Mouse (Mus musculus) CH12.LX (cell line): ENCODE results near the gene C2. TPM values are rescaled to one million over a fixed set of nuclear protein-coding genes. Genes with fewer than 3 reads are reported as not detected.

Experiments used
- DNase-seq: peaks from one replicate; pipeline ENCODE4 v3.0.0-alpha.2; 2013; ENCODE audit errors: extremely low read depth
- H3K27ac ChIP-seq: 2 replicates; pipeline ENCODE4 v1.5.1; 2012; ENCODE audit warnings: low read depth, mild to moderate bottlenecking, control low read depth, moderate library complexity; ENCODE audit not compliant: insufficient read depth
- H3K27me3 ChIP-seq: replicated peaks from 2 replicates; pipeline ENCODE3; 2012; ENCODE audit warnings: inconsistent platforms
- H3K36me3 ChIP-seq, 2 experiments: replicated peaks in 1 of 2; 2 replicates each; pipeline versions ENCODE3 to v1.6.1; 2012; ENCODE audit warnings: inconsistent platforms in 1 of 2, low read length in 1 of 2, mild to moderate bottlenecking in 1 of 2, mixed read lengths in 1 of 2, moderate library complexity in 1 of 2; ENCODE audit not compliant: control insufficient read depth in 1 of 2, insufficient read depth in 1 of 2
- H3K4me1 ChIP-seq, 2 experiments: 2 replicates each; pipeline ENCODE4 v1.6.1; 2012; ENCODE audit warnings: inconsistent platforms in 1 of 2, moderate library complexity in 1 of 2; ENCODE audit not compliant: insufficient read depth in 2 of 2, control insufficient read depth in 1 of 2
- H3K4me2 ChIP-seq: 2 replicates; pipeline ENCODE4 v1.6.1; 2012; ENCODE audit warnings: low read depth, mild to moderate bottlenecking, control low read depth; ENCODE audit not compliant: poor library complexity, insufficient read depth, severe bottlenecking
- H3K4me3 ChIP-seq, 3 experiments: fragments of 150-350 bp in 1 of 3; sonication (generic) in 1 of 3; replicated peaks in 1 of 3; 2 replicates each; pipeline versions ENCODE3 to v1.5.1; 2011 to 2012; ENCODE audit warnings: low read depth in 2 of 3, low read length in 2 of 3, mild to moderate bottlenecking in 2 of 3, moderate library complexity in 2 of 3, control low read depth in 1 of 3, improper control_type of control experiment in 1 of 3, inconsistent platforms in 1 of 3, mixed read lengths in 1 of 3; ENCODE audit not compliant: poor library complexity in 1 of 3
- H3K79me2 ChIP-seq: replicated peaks from 2 replicates; pipeline ENCODE4 v1.6.1; 2012; ENCODE audit warnings: mild to moderate bottlenecking, moderate library complexity; ENCODE audit not compliant: control insufficient read depth, poor library complexity, insufficient read depth, severe bottlenecking; ENCODE audit errors: extremely low read depth
- H3K9ac ChIP-seq: 2 replicates; pipeline ENCODE4 v1.6.1; 2012; ENCODE audit warnings: low read depth, mild to moderate bottlenecking, control low read depth, moderate library complexity; ENCODE audit not compliant: insufficient read depth
- H3K9me3 ChIP-seq: replicated peaks from 2 replicates; pipeline ENCODE3; 2012; ENCODE audit warnings: low read length, inconsistent platforms, mixed read lengths
- BHLHE40 ChIP-seq: IDR thresholded peaks from 2 replicates; pipeline ENCODE4 v1.6.1; 2011; ENCODE audit warnings: mild to moderate bottlenecking, low read depth, low read length, improper control_type of control experiment
- CHD1 ChIP-seq: IDR thresholded peaks from 2 replicates; pipeline ENCODE4 v1.6.1; 2012; ENCODE audit warnings: low read depth, low read length, improper control_type of control experiment, inconsistent platforms
- CTCF ChIP-seq, 2 experiments: IDR thresholded peaks in 1 of 2; conservative IDR thresholded peaks in 1 of 2; 2 replicates each; pipeline ENCODE4 v1.5.1; 2011 to 2012; ENCODE audit warnings: low read depth in 2 of 2, low read length in 2 of 2, improper control_type of control experiment in 1 of 2, inconsistent platforms in 1 of 2, mild to moderate bottlenecking in 1 of 2, moderate library complexity in 1 of 2
- E2F4 ChIP-seq: IDR thresholded peaks from 2 replicates; pipeline ENCODE4 v1.6.1; 2011; ENCODE audit warnings: low read depth, low read length, improper control_type of control experiment; ENCODE audit not compliant: insufficient replicate concordance
- ELF1 ChIP-seq: IDR thresholded peaks from 2 replicates; pipeline ENCODE4 v1.6.1; 2014; ENCODE audit warnings: low read depth, mild to moderate bottlenecking, inconsistent platforms, low read length, improper control_type of control experiment
- EP300 ChIP-seq: IDR thresholded peaks from 2 replicates; pipeline ENCODE4 v1.6.1; 2011; ENCODE audit warnings: low read length, improper control_type of control experiment
- GABPA ChIP-seq: IDR thresholded peaks from 2 replicates; pipeline ENCODE4 v1.6.1; 2012; ENCODE audit warnings: low read depth, low read length, improper control_type of control experiment, inconsistent platforms; ENCODE audit not compliant: insufficient replicate concordance
- HCFC1 ChIP-seq: IDR thresholded peaks from 2 replicates; pipeline ENCODE4 v1.6.1; 2012; ENCODE audit warnings: low read depth, mild to moderate bottlenecking, inconsistent platforms, low read length, improper control_type of control experiment
- IRF4 ChIP-seq: IDR thresholded peaks from 2 replicates; pipeline ENCODE4 v1.6.1; 2014; ENCODE audit warnings: low read depth, mild to moderate bottlenecking, inconsistent platforms, low read length, improper control_type of control experiment
- JUN ChIP-seq: IDR thresholded peaks from 2 replicates; pipeline ENCODE4 v1.6.1; 2011; ENCODE audit warnings: low read depth, mild to moderate bottlenecking, low read length, improper control_type of control experiment, moderate library complexity; ENCODE audit not compliant: insufficient read depth
- JUND ChIP-seq: conservative IDR thresholded peaks from 2 replicates; pipeline ENCODE4 v1.6.1; 2011; ENCODE audit warnings: low read depth, low read length, improper control_type of control experiment
- MAZ ChIP-seq: IDR thresholded peaks from 2 replicates; pipeline ENCODE4 v1.6.1; 2012; ENCODE audit warnings: low read depth, mild to moderate bottlenecking, inconsistent platforms, low read length, improper control_type of control experiment, moderate library complexity
- MXI1 ChIP-seq: IDR thresholded peaks from 2 replicates; pipeline ENCODE4 v1.6.1; 2011; ENCODE audit warnings: mild to moderate bottlenecking, low read depth, low read length, improper control_type of control experiment
- PAX5 ChIP-seq: IDR thresholded peaks from 2 replicates; pipeline ENCODE4 v1.6.1; 2012; ENCODE audit warnings: low read length, inconsistent platforms, mixed read lengths
- RAD21 ChIP-seq: IDR thresholded peaks from 2 replicates; pipeline ENCODE4 v1.6.1; 2011; ENCODE audit warnings: low read depth, mild to moderate bottlenecking, low read length, improper control_type of control experiment, moderate library complexity
- TBP ChIP-seq: conservative IDR thresholded peaks from 2 replicates; pipeline ENCODE4 v1.6.1; 2011; ENCODE audit warnings: low read depth, low read length, improper control_type of control experiment
- UBTF ChIP-seq: IDR thresholded peaks from 2 replicates; pipeline ENCODE4 v1.6.1; 2012; ENCODE audit warnings: low read depth, mild to moderate bottlenecking, inconsistent platforms, low read length, improper control_type of control experiment, moderate library complexity
- USF2 ChIP-seq: conservative IDR thresholded peaks from 2 replicates; pipeline ENCODE4 v1.6.1; 2011; ENCODE audit warnings: low read depth, low read length, improper control_type of control experiment
- ZC3H11A ChIP-seq: IDR thresholded peaks from 2 replicates; pipeline ENCODE4 v1.6.1; 2012; ENCODE audit warnings: low read depth, mild to moderate bottlenecking, inconsistent platforms, low read length, improper control_type of control experiment
- ZKSCAN1 ChIP-seq: IDR thresholded peaks from 2 replicates; pipeline ENCODE4 v1.6.1; 2012; ENCODE audit warnings: low read depth, inconsistent platforms, low read length, improper control_type of control experiment, borderline replicate concordance
- ZMIZ1 ChIP-seq: IDR thresholded peaks from 2 replicates; pipeline ENCODE4 v1.6.1; 2012; ENCODE audit warnings: low read depth, mild to moderate bottlenecking, inconsistent platforms, low read length, improper control_type of control experiment
- dilution Hi-C: fragments of 300-500 bp; cut with MboI; formaldehyde crosslinking; loops from 2 replicates; pipeline ENCODE4 v1.14.3; 2020; ENCODE audit warnings: low sequenced_read_pairs; ENCODE audit not compliant: extremely low pct_unique_long_range_greater_than_20kb, extremely low pct_ligation_motif_present
- in situ Hi-C: fragments of 300-500 bp; cut with MboI; formaldehyde crosslinking; loops from 3 replicates; pipeline ENCODE4 v1.14.3; 2019; ENCODE audit warnings: low sequenced_read_pairs, low pct_ligation_motif_present, low pct_unique_long_range_greater_than_20kb, mixed read lengths
- polyA plus RNA-seq: library from polyadenylated mRNA; unstranded; fragments of >175 nt; gene quantifications from 2 replicates; pipeline ENCODE4 v1.2.1, GENCODE M21; 2012; ENCODE audit warnings: low read depth; ENCODE audit not compliant: insufficient read length
- total RNA-seq, 2 experiments: library from RNA; depleted of rRNA; stranded (reverse); fragments of 300-350 nt in 1 of 2; fragments of >200 nt in 1 of 2; gene quantifications; 2 replicates each; pipeline ENCODE4 v1.2.3; 2012 to 2014

The C2 gene
- total and polyA plus RNA-seq, 3 experiments: 1.3 to 6.6 (median 3.1) TPM

DNA sequence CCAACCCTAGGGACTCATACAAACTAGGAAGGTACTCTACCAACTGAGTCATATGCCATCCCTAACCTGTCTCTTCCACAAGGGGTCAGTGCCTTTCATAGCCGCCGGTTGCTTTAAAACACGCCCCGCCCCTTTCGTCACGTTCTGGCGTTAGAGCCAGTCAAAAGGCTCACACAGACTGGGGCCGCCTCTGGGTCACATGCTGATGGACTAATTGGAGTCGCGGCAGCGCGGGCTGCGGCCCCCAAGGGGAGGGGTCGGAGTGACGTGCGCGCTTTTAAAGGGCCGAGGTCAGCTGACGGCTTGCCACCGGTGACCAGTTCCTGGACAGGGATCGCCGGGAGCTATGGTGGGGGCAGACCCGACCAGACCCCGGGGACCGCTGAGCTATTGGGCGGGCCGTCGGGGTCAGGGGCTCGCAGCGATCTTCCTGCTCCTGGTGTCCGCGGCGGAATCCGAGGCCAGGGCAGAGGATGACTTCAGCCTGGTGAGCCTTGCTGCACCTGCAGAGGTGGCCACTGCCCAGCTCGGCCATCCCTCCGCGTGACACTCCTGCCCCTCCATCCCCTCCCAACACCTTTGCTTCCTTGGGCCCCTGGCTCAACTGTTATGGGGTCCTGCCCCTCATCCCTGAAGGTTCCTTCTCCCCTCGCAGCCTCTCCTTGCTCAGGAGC lies 33.1 kb upstream of the C2 start, which contains the start of gene Neu1 (continued):
- peak; percentile 58 for TF ChIP-seq ZMIZ1
- TF ChIP-seq MXI1: peak; percentile 29
- no peak for TF ChIP-seq EP300
- TF ChIP-seq ZKSCAN1: no peak
- peak; percentile 63 for TF ChIP-seq ELF1
- TF ChIP-seq PAX5: no peak
- no peak for TF ChIP-seq ZC3H11A
- TF ChIP-seq JUND: no peak
- TF ChIP-seq IRF4: no peak; the same call in 1 of the 2 replicates
- TF ChIP-seq, all 38 proteins: peak for 21

DNA sequence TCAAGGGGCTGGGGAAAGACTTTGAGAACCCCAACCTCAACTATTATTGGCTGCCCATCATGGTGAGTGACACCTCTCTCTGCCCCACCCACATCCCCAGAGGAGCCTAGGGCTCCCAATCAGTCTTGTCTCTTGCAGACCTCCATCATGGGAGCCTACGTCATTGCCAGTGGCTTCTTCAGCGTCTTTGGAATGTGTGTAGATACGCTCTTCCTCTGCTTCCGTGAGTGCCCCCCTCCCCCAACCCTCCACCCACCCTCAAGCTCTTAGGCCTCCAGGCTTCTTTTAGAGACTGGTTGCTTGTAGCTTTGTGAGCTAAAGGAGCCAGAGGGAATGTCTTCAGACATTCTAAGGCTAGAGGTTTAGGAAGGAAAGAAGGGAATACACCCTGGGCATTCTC lies 30.8 kb upstream of the C2 start:
- TF ChIP-seq ELF1: no peak
- TF ChIP-seq UBTF: no peak
- TF ChIP-seq IRF4: no peak
- TF ChIP-seq HCFC1: no peak
- TF ChIP-seq MXI1: no peak
- no peak for TF ChIP-seq GABPA
- TF ChIP-seq JUN: no peak
- no peak for TF ChIP-seq MAZ
- no peak for TF ChIP-seq E2F4
- no peak for DNase-seq
- Histone ChIP-seq H3K36me3 (peaks cover 2 to 17% of the 10 kb centered on the region in 2 experiments), H3K9ac (no peak overlapping the region), H3K4me3 (no peak overlapping the region), H3K4me2 (no peak overlapping the region), H3K9me3 (no peaks in the 10 kb centered on the region), H3K79me2 (no peaks in the 10 kb centered on the region), H3K4me1 (peaks cover 12 to 31% of the 10 kb centered on the region in 2 experiments), H3K27ac (no peak overlapping the region), H3K27me3 (no peaks in the 10 kb centered on the region)
- in situ Hi-C loops (no loop called here), dilution Hi-C loops (no loop called here)

DNA sequence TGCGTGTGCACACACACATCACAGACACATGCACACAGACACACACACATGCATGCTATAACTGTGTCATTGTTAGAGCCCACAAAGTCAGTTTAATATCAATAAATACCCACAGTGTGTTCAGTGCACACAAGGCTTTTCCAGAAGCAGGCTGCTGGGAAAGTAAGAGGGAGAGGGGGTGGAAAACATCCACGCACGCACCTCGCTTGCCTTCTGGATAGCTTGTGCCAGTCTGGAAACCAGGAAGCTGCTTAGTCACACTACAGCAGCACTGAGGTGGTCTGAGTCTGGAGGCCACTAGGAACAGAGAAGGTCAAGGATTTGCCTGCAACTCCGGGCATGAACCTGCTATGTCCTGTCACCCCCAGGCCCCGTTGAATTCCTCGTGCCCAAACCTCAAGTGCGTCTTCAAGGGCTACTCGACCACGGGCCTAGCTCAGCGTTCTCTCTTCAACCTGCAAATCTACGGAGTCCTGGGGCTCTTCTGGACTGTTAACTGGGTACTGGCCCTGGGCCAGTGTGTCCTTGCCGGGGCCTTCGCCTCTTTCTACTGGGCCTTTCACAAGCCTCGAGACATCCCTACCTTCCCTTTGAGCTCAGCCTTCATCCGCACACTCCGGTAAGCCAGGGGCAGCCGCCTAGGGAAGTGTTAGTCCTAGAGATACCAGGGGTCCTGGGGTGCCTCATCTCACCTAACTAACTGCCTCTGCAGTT lies 29.4 kb upstream of the C2 start:
- Histone ChIP-seq H3K9ac (no peak overlapping the region), H3K79me2 (no peaks in the 10 kb centered on the region), H3K36me3 (peaks cover 0 to 3% of the 10 kb centered on the region in 2 experiments), H3K4me1 (peaks cover 19 to 32% of the 10 kb centered on the region in 2 experiments), H3K9me3 (no peaks in the 10 kb centered on the region), H3K4me2 (no peak overlapping the region), H3K27ac (no peak overlapping the region), H3K27me3 (no peaks in the 10 kb centered on the region), H3K4me3 (no peak overlapping the region)
- in situ Hi-C loops (no loop called here), dilution Hi-C loops (no loop called here)
- no peak for TF ChIP-seq UBTF
- TF ChIP-seq CTCF (conservative IDR thresholded peaks at IDR 0.05 in 1 of 2, IDR thresholded peaks at IDR 0.05 in 1 of 2; ENCODE audit: low read depth in 2 of 2, low read length in 2 of 2): no peak
- no peak for TF ChIP-seq BHLHE40
- TF ChIP-seq USF2: no peak
- TF ChIP-seq JUN: no peak
- TF ChIP-seq PAX5: no peak
- no peak for TF ChIP-seq IRF4
- TF ChIP-seq JUND: no peak
- TF ChIP-seq RAD21: no peak
- no peak for TF ChIP-seq TBP
- TF ChIP-seq CHD1: no peak
- TF ChIP-seq HCFC1: no peak
- TF ChIP-seq MAZ: no peak
- no peak for TF ChIP-seq ZC3H11A
- no peak for TF ChIP-seq ELF1
- DNase-seq: no peak
